Mouse (Mus musculus) kidney, postnatal 0 days (tissue): ENCODE results near the gene Invs. TPM values are rescaled to one million over a fixed set of nuclear protein-coding genes. Genes with fewer than 3 reads are reported as not detected.

Source experiments
- ATAC-seq: fragments of 200-750 bp; cut with Nextera tagmentation; replicated peaks from 2 replicates; pipeline ENCODE4 v1.8.0; 2017; ENCODE audit warnings: low read depth, moderate number of reproducible peaks, moderate TSS enrichment, moderate library complexity; ENCODE audit not compliant: low FRiP score
- DNase-seq: peaks from one replicate; pipeline ENCODE4 v3.0.0-alpha.2; 2016; ENCODE audit warnings: low spot score
- H3K27ac ChIP-seq: fragments of 300-500 bp; sonication (generic); 2 replicates; pipeline ENCODE4 v1.5.1; 2014; ENCODE audit warnings: mild to moderate bottlenecking
- H3K27me3 ChIP-seq: fragments of 300-500 bp; sonication (generic); 2 replicates; pipeline ENCODE4 v1.6.1; 2014; ENCODE audit warnings: low read length, mixed read lengths; ENCODE audit not compliant: insufficient read depth
- H3K36me3 ChIP-seq: fragments of 300-500 bp; sonication (generic); 2 replicates; pipeline ENCODE4 v1.6.1; 2014; ENCODE audit warnings: low read length, mixed read lengths; ENCODE audit not compliant: insufficient read depth
- H3K4me1 ChIP-seq: fragments of 300-500 bp; sonication (generic); replicated peaks from 2 replicates; pipeline ENCODE4 v1.6.1; 2014; ENCODE audit warnings: antibody characterized with exemption, low read length, mixed read lengths; ENCODE audit not compliant: insufficient read depth
- H3K4me2 ChIP-seq: fragments of 300-500 bp; sonication (generic); 2 replicates; pipeline ENCODE4 v1.6.1; 2014; ENCODE audit warnings: mild to moderate bottlenecking, low read length, moderate library complexity, mixed read lengths
- H3K4me3 ChIP-seq: fragments of 300-500 bp; sonication (generic); replicated peaks from 2 replicates; pipeline ENCODE4 v1.5.1; 2014; ENCODE audit warnings: low read depth, low read length
- H3K9ac ChIP-seq: fragments of 300-500 bp; sonication (generic); 2 replicates; pipeline ENCODE4 v1.6.1; 2014; ENCODE audit warnings: low read depth, low read length
- H3K9me3 ChIP-seq: fragments of 300-500 bp; sonication (generic); replicated peaks from 2 replicates; pipeline ENCODE4 v1.6.1; 2016; ENCODE audit warnings: low read length, inconsistent platforms, mixed read lengths
- CTCF ChIP-seq: IDR thresholded peaks from 2 replicates; pipeline ENCODE4 v1.5.1; 2016; ENCODE audit warnings: antibody characterized with exemption, low read depth, mild to moderate bottlenecking, moderate library complexity
- WGBS: fragments of 180-500 bp; shearing (Covaris S2); extraction: QIAGEN DNeasy Blood & Tissue Kit; methylation state at CpG from one replicate; pipeline ENCODE4 v1.1.7; 2014; 5-methylcytosine and 5-hydroxymethylcytosine counted together
- polyA plus RNA-seq: library from polyadenylated mRNA; unstranded; fragments of >200 nt; fragmentation: Nextera tagmentation; extraction: Ambion mirVana; gene quantifications from 2 replicates; pipeline ENCODE4 v1.2.1, GENCODE M21; 2015

Gene Invs
- polyA plus RNA-seq, 1 experiment from 2014 or later, result 4.0 TPM

GRCm38 (mm10) chr4:48253266-48253665, 26.3 kb upstream of the Invs start:
- Histone ChIP-seq H3K36me3 (no peaks in the 10 kb centered on the region), H3K9me3 (no peaks in the 10 kb centered on the region), H3K4me1 (no peaks in the 10 kb centered on the region), H3K9ac (no peak overlapping the region), H3K27me3 (no peaks in the 10 kb centered on the region), H3K4me2 (no peak overlapping the region), H3K4me3 (no peak overlapping the region), H3K27ac (no peak overlapping the region)
- no peak for TF ChIP-seq CTCF
- no peak for DNase-seq
- ATAC-seq, result no peak

- DNase-seq (no peak), ATAC-seq (no peak)
- Histone ChIP-seq H3K4me1 (no peaks in the 10 kb centered on the region), H3K27ac (no peak overlapping the region), H3K4me2 (no peak overlapping the region), H3K9me3 (no peaks in the 10 kb centered on the region), H3K4me3 (no peak overlapping the region), H3K27me3 (no peaks in the 10 kb centered on the region), H3K9ac (no peak overlapping the region), H3K36me3 (no peaks in the 10 kb centered on the region)
- 93% methylated on average over 3 of the region's 3 CpGs for WGBS
- no peak for TF ChIP-seq CTCF
These were observed 21.5 kb upstream of the Invs start for GRCm38 (mm10) chr4:48258045-48258444.

- H3K9me3 ChIP-seq, result no peaks in the 10 kb centered on the region
- no peak for DNase-seq
- H3K4me2 ChIP-seq, result no peak overlapping the region
- no peaks in the 10 kb centered on the region for H3K36me3 ChIP-seq
- no peaks in the 10 kb centered on the region for H3K27me3 ChIP-seq
- no peak overlapping the region for H3K9ac ChIP-seq
- no peak overlapping the region for H3K27ac ChIP-seq
- no peak for TF ChIP-seq CTCF
- ATAC-seq, result no peak
- no peaks in the 10 kb centered on the region; the same call in 1 of the 2 replicates for H3K4me1 ChIP-seq
- 82% methylated on average over 3 of the region's 3 CpGs for WGBS
- no peak overlapping the region for H3K4me3 ChIP-seq
These were observed 11.9 kb upstream of the Invs start for GRCm38 (mm10) chr4:48267683-48268082.

GRCm38 (mm10) chr4:48268127-48268526, 11.4 kb upstream of the Invs start:
- Histone ChIP-seq H3K4me3 (no peak overlapping the region), H3K9ac (no peak overlapping the region), H3K4me1 (no peaks in the 10 kb centered on the region; the same call in 1 of the 2 replicates), H3K27me3 (no peaks in the 10 kb centered on the region), H3K9me3 (no peaks in the 10 kb centered on the region), H3K27ac (no peak overlapping the region), H3K36me3 (no peaks in the 10 kb centered on the region), H3K4me2 (no peak overlapping the region)
- ATAC-seq, result no peak
- DNase-seq, result no peak
- TF ChIP-seq CTCF, result no peak
- 72% methylated on average over 1 of the region's 1 CpGs for WGBS

GRCm38 (mm10) chr4:48270532-48270931, 9.0 kb upstream of the Invs start:
- Histone ChIP-seq H3K36me3 (no peaks in the 10 kb centered on the region), H3K9me3 (no peaks in the 10 kb centered on the region), H3K4me2 (no peak overlapping the region), H3K27me3 (no peaks in the 10 kb centered on the region), H3K9ac (no peak overlapping the region), H3K4me1 (no peaks in the 10 kb centered on the region; the same call in 1 of the 2 replicates), H3K27ac (no peak overlapping the region), H3K4me3 (no peak overlapping the region)
- ATAC-seq (no peak), DNase-seq (no peak)
- TF ChIP-seq CTCF, result no peak

GRCm38 (mm10) chr4:48271838-48272237, 7.7 kb upstream of the Invs start:
- no peak for ATAC-seq
- Histone ChIP-seq H3K9me3 (no peaks in the 10 kb centered on the region), H3K4me2 (no peak overlapping the region), H3K4me3 (no peak overlapping the region), H3K36me3 (no peaks in the 10 kb centered on the region), H3K9ac (no peak overlapping the region), H3K27me3 (no peaks in the 10 kb centered on the region), H3K4me1 (no peaks in the 10 kb centered on the region), H3K27ac (no peak overlapping the region)
- no peak for DNase-seq
- no peak for TF ChIP-seq CTCF
- WGBS, result 69% methylated on average over 5 of the region's 5 CpGs

- no peak for DNase-seq
- no peak for ATAC-seq
- no peak overlapping the region for H3K4me2 ChIP-seq
- H3K36me3 ChIP-seq, result no peaks in the 10 kb centered on the region
- H3K4me3 ChIP-seq, result no peak overlapping the region
- H3K27ac ChIP-seq, result no peak overlapping the region
- H3K27me3 ChIP-seq, result no peaks in the 10 kb centered on the region
- 93% methylated on average over 7 of the region's 7 CpGs for WGBS
- TF ChIP-seq CTCF, result no peak
- no peaks in the 10 kb centered on the region for H3K9me3 ChIP-seq
- no peak overlapping the region for H3K9ac ChIP-seq
- no peaks in the 10 kb centered on the region for H3K4me1 ChIP-seq
These were observed 6.3 kb upstream of the Invs start for GRCm38 (mm10) chr4:48273119-48273829.
